8 mouse cellular contexts compared by ENCODE assay signal in the genomic region with DNA sequence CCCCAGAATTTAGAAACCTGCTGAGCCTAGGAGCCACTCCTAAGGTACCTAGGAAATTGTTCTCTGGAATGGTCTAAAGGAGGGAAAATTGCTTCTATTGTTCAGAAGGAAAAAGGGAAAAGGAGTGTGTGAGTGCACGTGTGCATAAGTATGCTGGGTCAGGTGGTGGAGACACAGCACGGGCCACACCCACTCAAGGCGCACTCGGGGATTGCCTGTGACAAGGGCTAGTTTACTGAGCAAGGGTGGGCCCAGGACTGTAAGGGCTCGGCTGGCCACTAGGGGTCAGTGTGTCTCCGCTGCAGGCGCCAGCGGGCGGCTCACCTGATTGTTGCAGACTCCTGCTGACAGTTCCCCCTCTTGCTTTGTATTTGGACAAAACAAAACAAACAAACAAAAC. TPM values are rescaled to one million over a fixed set of nuclear protein-coding genes. Genes with fewer than 3 reads are reported as not detected.
DNase-seq lines count a peak whose midpoint lies in the region; ATAC-seq and TF ChIP-seq lines count a peak whose summit lies in the region.

No protein-coding gene starts in this region.

- H3K9me3 ChIP-seq in heart, embryonic 11.5 days (replicated peaks; ENCODE audit: control insufficient read depth, low read length) = no peaks in the 10 kb centered on the region
- H3K9me3 ChIP-seq in kidney, embryonic 15.5 days (replicated peaks) = no peaks in the 10 kb centered on the region
- no peaks in the 10 kb centered on the region for H3K9me3 ChIP-seq in limb, embryonic 15.5 days
- H3K9me3 ChIP-seq in midbrain, postnatal 0 days (ENCODE audit: low read length) = no peaks in the 10 kb centered on the region

- 0 out of 2 replicates have a peak overlapping the region, but pooled peaks have one; percentile 46 for H3K9ac ChIP-seq in heart, embryonic 11.5 days (ENCODE audit: low read depth, low read length)
- H3K9ac ChIP-seq in kidney, embryonic 15.5 days = 0 out of 2 replicates have a peak overlapping the region, but pooled peaks have one; percentile 33
- H3K9ac ChIP-seq in limb, embryonic 15.5 days = no peak overlapping the region
- H3K9ac ChIP-seq in midbrain, postnatal 0 days (replicated peaks; ENCODE audit: low read length, poor library complexity, severe bottlenecking) = no peak overlapping the region

- H3K79me2 ChIP-seq in C2C12 (ENCODE audit: control insufficient read depth, insufficient read depth) = no peaks in the 10 kb centered on the region

- H3K36me3 ChIP-seq in C2C12 (ENCODE audit: control insufficient read depth, insufficient read depth) = no peaks in the 10 kb centered on the region
- no peaks in the 10 kb centered on the region for H3K36me3 ChIP-seq in heart, embryonic 11.5 days (ENCODE audit: control insufficient read depth, insufficient read depth, low read length)
- H3K36me3 ChIP-seq in kidney, embryonic 15.5 days = no peaks in the 10 kb centered on the region
- H3K36me3 ChIP-seq in limb, embryonic 15.5 days = no peaks in the 10 kb centered on the region
- H3K36me3 ChIP-seq in midbrain, postnatal 0 days (ENCODE audit: insufficient read depth, low read length) = no peaks in the 10 kb centered on the region

- H3K79me3 ChIP-seq in C2C12 (ENCODE audit: low read depth) = no peaks in the 10 kb centered on the region

- no peak overlapping the region for H3K27ac ChIP-seq in heart, embryonic 11.5 days (ENCODE audit: low read depth, low read length)
- H3K27ac ChIP-seq in kidney, embryonic 15.5 days = no peak overlapping the region
- H3K27ac ChIP-seq in limb, embryonic 15.5 days = no peak overlapping the region
- H3K27ac ChIP-seq in midbrain, postnatal 0 days (ENCODE audit: low read depth, low read length) = no peak overlapping the region

- peak overlapping the region; percentile 80 for H3K4me2 ChIP-seq in heart, embryonic 11.5 days
- H3K4me2 ChIP-seq in kidney, embryonic 15.5 days = peak overlapping the region; percentile 76
- peak overlapping the region; percentile 53 for H3K4me2 ChIP-seq in limb, embryonic 15.5 days
- H3K4me2 ChIP-seq in midbrain, postnatal 0 days (ENCODE audit: low read depth, low read length, poor library complexity, severe bottlenecking) = peak overlapping the region; percentile 43

- 0% methylated on average over 9 of the region's 9 CpGs for WGBS in heart, embryonic 11.5 days (ENCODE audit: insufficient replicate concordance)
- 0% methylated on average over 9 of the region's 9 CpGs for WGBS in kidney, embryonic 15.5 days
- WGBS in limb, embryonic 15.5 days = 0% methylated on average over 9 of the region's 9 CpGs
- 1% methylated on average over 9 of the region's 9 CpGs for WGBS in midbrain, postnatal 0 days

- no peak overlapping the region for H3ac ChIP-seq in C2C12 (ENCODE audit: control insufficient read depth, insufficient read length, low read depth)

- peak overlapping the region; percentile 18 for H3K4me3 ChIP-seq in C2C12 (ENCODE audit: insufficient read depth, poor library complexity, severe bottlenecking)
- peak overlapping the region; percentile 45 for H3K4me3 ChIP-seq in heart, embryonic 11.5 days (ENCODE audit: low read depth, low read length)
- H3K4me3 ChIP-seq in kidney, embryonic 15.5 days (replicated peaks) = peak overlapping the region; percentile 43
- peak overlapping the region; percentile 33 for H3K4me3 ChIP-seq in limb, embryonic 15.5 days
- H3K4me3 ChIP-seq in midbrain, postnatal 0 days (ENCODE audit: low read depth, low read length) = peak overlapping the region; percentile 24; the same call in 1 of the 2 replicates

- H3K27me3 ChIP-seq in C2C12 (ENCODE audit: control insufficient read depth, insufficient read depth, insufficient read length) = no peaks in the 10 kb centered on the region
- H3K27me3 ChIP-seq in heart, embryonic 11.5 days (ENCODE audit: control insufficient read depth, insufficient read depth, low read length) = no peaks in the 10 kb centered on the region
- H3K27me3 ChIP-seq in kidney, embryonic 15.5 days = no peaks in the 10 kb centered on the region
- no peaks in the 10 kb centered on the region for H3K27me3 ChIP-seq in limb, embryonic 15.5 days
- no peaks in the 10 kb centered on the region for H3K27me3 ChIP-seq in midbrain, postnatal 0 days (ENCODE audit: insufficient read depth, low read length)

- peak; percentile 97 for ATAC-seq in erythroblast, adult 5-6 weeks (replicated peaks; ENCODE audit: low FRiP score, poor library complexity, severe bottlenecking)
- ATAC-seq in heart, embryonic 11.5 days (replicated peaks; ENCODE audit: insufficient number of reproducible peaks, low FRiP score, low TSS enrichment) = peak; percentile 67; the same call in 1 of the 2 replicates
- ATAC-seq in kidney, embryonic 15.5 days (replicated peaks; ENCODE audit: low FRiP score) = peak; percentile 83; the same call in 1 of the 2 replicates
- ATAC-seq in limb, embryonic 15.5 days (ENCODE audit: insufficient number of reproducible peaks, low FRiP score, low TSS enrichment, low read depth) = peak; percentile 41; the same call in 1 of the 2 replicates
- peak; percentile 58; the same call in 1 of the 2 replicates for ATAC-seq in midbrain, postnatal 0 days (ENCODE audit: low FRiP score)

- peaks cover 10% of the 10 kb centered on the region; the same call in 1 of the 2 replicates for H3K4me1 ChIP-seq in heart, embryonic 11.5 days (ENCODE audit: control insufficient read depth, insufficient read depth, low read length)
- H3K4me1 ChIP-seq in kidney, embryonic 15.5 days = peaks cover 21% of the 10 kb centered on the region
- peaks cover 3% of the 10 kb centered on the region; the same call in 1 of the 2 replicates for H3K4me1 ChIP-seq in limb, embryonic 15.5 days
- H3K4me1 ChIP-seq in midbrain, postnatal 0 days (ENCODE audit: insufficient read depth, low read length) = no peaks in the 10 kb centered on the region

- TF ChIP-seq CTCF in C2C12 (IDR thresholded peaks at IDR 0.05; ENCODE audit: control insufficient read depth, insufficient read depth, insufficient read length) = peak; percentile 93
- TF ChIP-seq CTCF in midbrain, postnatal 0 days (IDR thresholded peaks at IDR 0.05) = peak; percentile 95

- DNase-seq in brain, adult 2 months (ENCODE audit: low read depth, low spot score) = peak; percentile 89
- peak; percentile 81 for DNase-seq in midbrain, postnatal 0 days (ENCODE audit: low spot score)
- peak; percentile 76 to 89 for DNase-seq in spleen, postnatal 10 days (ENCODE audit: low spot score in 2 of 2)

TF ChIP-seq in C2C12, 6 proteins besides CTCF, POLR2A, EP300 and RAD21:
- peak; percentile 23 for TF ChIP-seq MAX (IDR thresholded peaks at IDR 0.05)
- no peak for TF ChIP-seq MYOG (IDR thresholded peaks at IDR 0.05; ENCODE audit: control insufficient read depth, extremely low read depth, insufficient read length)

RNA-seq across cellular contexts. Expression of a gene that starts 26.8 kb away (rescaled TPM):
- not detected for polyA plus RNA-seq in C2C12 (2012; fragmentation: generic; extraction: Trizol)
- not detected in 2 replicates for total RNA-seq in erythroblast, adult 5-6 weeks (2015; ENCODE audit: low replicate concordance)
- not detected in 2 replicates for total RNA-seq in erythroblast, adult 5-6 weeks (2017; ENCODE audit: low replicate concordance)
- polyA plus RNA-seq in heart, embryonic 11.5 days (2014; fragmentation: Nextera tagmentation; extraction: Ambion mirVana) = not detected in 2 replicates
- not detected in 2 replicates for polyA plus RNA-seq in kidney, embryonic 15.5 days (2015; fragmentation: Nextera tagmentation; extraction: Ambion mirVana)
- polyA plus RNA-seq in limb, embryonic 15.5 days (2015; fragmentation: Nextera tagmentation; extraction: Ambion mirVana) = 1.6 and 1.7 TPM in 2 replicates
- not detected in 2 replicates for total RNA-seq in midbrain, postnatal 0 days (2014; rRNA removed)
- polyA plus RNA-seq in midbrain, postnatal 0 days (2015; fragmentation: Nextera tagmentation; extraction: Ambion mirVana) = 0.60 TPM in 1 of 2 replicates, not detected in the other

RNA-seq across cellular contexts. Expression of a gene that starts 33.8 kb away (rescaled TPM):
- polyA plus RNA-seq in C2C12 (2012; fragmentation: generic; extraction: Trizol) = 1.6 TPM
- total RNA-seq in erythroblast, adult 5-6 weeks (2015; ENCODE audit: low replicate concordance) = not detected in 2 replicates
- 0.70 and 1.8 TPM in 2 replicates for total RNA-seq in erythroblast, adult 5-6 weeks (2017; ENCODE audit: low replicate concordance)
- 4.2 and 4.5 TPM in 2 replicates for polyA plus RNA-seq in heart, embryonic 11.5 days (2014; fragmentation: Nextera tagmentation; extraction: Ambion mirVana)
- 4.3 and 4.6 TPM in 2 replicates for polyA plus RNA-seq in kidney, embryonic 15.5 days (2015; fragmentation: Nextera tagmentation; extraction: Ambion mirVana)
- 3.5 and 3.7 TPM in 2 replicates for polyA plus RNA-seq in limb, embryonic 15.5 days (2015; fragmentation: Nextera tagmentation; extraction: Ambion mirVana)
- total RNA-seq in midbrain, postnatal 0 days (2014; rRNA removed) = 35.4 and 44.2 TPM in 2 replicates
- 16.0 TPM in 2 replicates for polyA plus RNA-seq in midbrain, postnatal 0 days (2015; fragmentation: Nextera tagmentation; extraction: Ambion mirVana)

Comparison
In these comparisons a context has a peak if more than half of its experiments do, and no peak if none do; other contexts are left out.
1. ATAC-seq: peak in every context shown above with its lines; median percentile 97 in erythroblast, adult 5-6 weeks; 83 in kidney, embryonic 15.5 days; 67 in heart, embryonic 11.5 days; 58 in midbrain, postnatal 0 days; 41 in limb, embryonic 15.5 days.
2. H3K9ac ChIP-seq: peak in heart, embryonic 11.5 days (single experiment) and kidney, embryonic 15.5 days (single experiment); none in limb, embryonic 15.5 days (single experiment) and midbrain, postnatal 0 days (single experiment).
3. Peak in every context shown above with its lines, with median percentiles within 50 percentile points of each other: H3K4me3 ChIP-seq, DNase-seq and H3K4me2 ChIP-seq.